Mouse (Mus musculus) forebrain, embryonic 14.5 days (tissue): ENCODE results near the gene Atl3. TPM values are rescaled to one million over a fixed set of nuclear protein-coding genes. Genes with fewer than 3 reads are reported as not detected.

Experiments used
- ATAC-seq: fragments of 200-750 bp; cut with Nextera tagmentation; 2 replicates; pipeline ENCODE4 v1.8.0; 2017; ENCODE audit warnings: mild to moderate bottlenecking, moderate library complexity
- DNase-seq: peaks from one replicate; pipeline ENCODE4 v3.0.0-alpha.2; 2015; ENCODE audit warnings: low spot score
- H3K27ac ChIP-seq: fragments of 300-500 bp; sonication (generic); 2 replicates; pipeline ENCODE4 v1.5.1; 2014; ENCODE audit warnings: low read depth, mild to moderate bottlenecking, control low read depth, low read length, moderate library complexity
- H3K27me3 ChIP-seq: fragments of 300-500 bp; sonication (generic); replicated peaks from 2 replicates; pipeline ENCODE4 v1.6.1; 2014; ENCODE audit warnings: low read length, control low read depth, mixed read lengths; ENCODE audit not compliant: control insufficient read depth, insufficient read depth
- H3K36me3 ChIP-seq: fragments of 300-500 bp; sonication (generic); 2 replicates; pipeline ENCODE4 v1.6.1; 2014; ENCODE audit warnings: low read length, control low read depth; ENCODE audit not compliant: control insufficient read depth, insufficient read depth
- H3K4me1 ChIP-seq: fragments of 300-500 bp; sonication (generic); 2 replicates; pipeline ENCODE4 v1.6.1; 2014; ENCODE audit warnings: antibody characterized with exemption, low read length, control low read depth; ENCODE audit not compliant: control insufficient read depth, insufficient read depth
- H3K4me2 ChIP-seq: fragments of 300-500 bp; sonication (generic); 2 replicates; pipeline ENCODE4 v1.6.1; 2014; ENCODE audit warnings: mild to moderate bottlenecking, control low read depth, low read length
- H3K4me3 ChIP-seq: fragments of 300-500 bp; sonication (generic); 2 replicates; pipeline ENCODE4 v1.5.1; 2014; ENCODE audit warnings: low read depth, low read length, control low read depth
- H3K9ac ChIP-seq: fragments of 300-500 bp; sonication (generic); 2 replicates; pipeline ENCODE4 v1.6.1; 2014; ENCODE audit warnings: mild to moderate bottlenecking, low read length, control low read depth, moderate library complexity
- H3K9me3 ChIP-seq: fragments of 300-500 bp; sonication (generic); replicated peaks from 2 replicates; pipeline ENCODE4 v1.6.1; 2016; ENCODE audit warnings: low read length, control low read depth, mixed read lengths; ENCODE audit not compliant: control insufficient read depth
- WGBS: fragments of 180-500 bp; shearing (Covaris S2); extraction: QIAGEN DNeasy Blood & Tissue Kit; methylation state at CpG from one replicate; pipeline ENCODE4 v1.1.7; 2014; 5-methylcytosine and 5-hydroxymethylcytosine counted together
- polyA plus RNA-seq: library from polyadenylated mRNA; unstranded; fragments of >200 nt; fragmentation: Nextera tagmentation; extraction: Ambion mirVana; gene quantifications from 2 replicates; pipeline ENCODE4 v1.2.1, GENCODE M21; 2014

Gene Atl3
- polyA plus RNA-seq: 5.9 and 7.1 TPM in 2 replicates

GRCm38 (mm10) chr19:7493352-7494186 is at the start of gene Atl3:
TSS of gene Atl3 (plus strand) at chr19:7494040.
- H3K36me3 ChIP-seq: no peaks in the 10 kb centered on the region
- 33% methylated on average over 31 of the region's 31 CpGs for WGBS
- H3K4me1 ChIP-seq: peaks cover 3% of the 10 kb centered on the region
- H3K9ac ChIP-seq: peak within 1 kb of the TSS; percentile 91
- peak within 1 kb of the TSS; percentile 67 for H3K4me3 ChIP-seq
- DNase-seq (no peak), ATAC-seq (no peak)
- peak within 1 kb of the TSS; percentile 75 for H3K4me2 ChIP-seq
- no peaks in the 10 kb centered on the region for H3K27me3 ChIP-seq
- H3K27ac ChIP-seq: peak within 1 kb of the TSS; percentile 97
- no peaks in the 10 kb centered on the region for H3K9me3 ChIP-seq

GRCm38 (mm10) chr19:7445105-7445504 is 48.7 kb upstream of the Atl3 start:
- H3K4me2 ChIP-seq: no peak overlapping the region
- H3K9ac ChIP-seq: no peak overlapping the region
- H3K4me3 ChIP-seq: no peak overlapping the region
- peaks cover 20% of the 10 kb centered on the region for H3K36me3 ChIP-seq
- ATAC-seq: no peak
- no peak for DNase-seq
- 95% methylated on average over 2 of the region's 2 CpGs for WGBS
- H3K4me1 ChIP-seq: no peaks in the 10 kb centered on the region
- H3K9me3 ChIP-seq: no peaks in the 10 kb centered on the region
- no peak overlapping the region for H3K27ac ChIP-seq
- H3K27me3 ChIP-seq: no peaks in the 10 kb centered on the region

GRCm38 (mm10) chr19:7445596-7445995 is 48.2 kb upstream of the Atl3 start:
- WGBS: 90% methylated on average over 1 of the region's 1 CpGs
- no peaks in the 10 kb centered on the region for H3K4me1 ChIP-seq

DNA sequence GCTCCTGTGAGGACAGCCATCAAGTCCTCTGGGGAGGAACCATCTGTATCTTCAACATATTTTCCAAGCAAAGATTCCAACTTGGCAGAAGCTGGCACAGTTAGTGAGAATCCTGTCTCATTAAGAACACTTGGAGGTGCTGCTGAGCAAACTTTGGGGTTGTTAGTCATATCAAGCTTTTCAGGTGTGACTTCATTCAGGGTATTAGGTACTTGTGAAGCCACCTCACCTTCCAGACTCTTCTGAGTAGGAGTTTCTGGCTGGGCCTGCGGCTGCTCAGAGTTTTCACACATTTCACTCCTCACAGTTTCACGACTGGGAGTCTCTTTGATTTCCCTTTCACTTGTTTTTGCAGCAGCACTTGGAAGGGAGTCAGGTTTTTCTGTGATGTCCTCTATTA is 37.0 kb upstream of the Atl3 start:
- Histone ChIP-seq H3K36me3 (peaks cover 20% of the 10 kb centered on the region), H3K4me3 (no peak overlapping the region), H3K4me1 (no peaks in the 10 kb centered on the region), H3K9me3 (no peaks in the 10 kb centered on the region), H3K27me3 (no peaks in the 10 kb centered on the region), H3K4me2 (no peak overlapping the region), H3K9ac (no peak overlapping the region), H3K27ac (no peak overlapping the region)
- WGBS: 87% methylated on average over 2 of the region's 2 CpGs
- ATAC-seq: no peak
- DNase-seq: no peak

More at GRCm38 (mm10) chr19:7445596-7445995, 48.2 kb upstream of the Atl3 start:
- H3K27ac ChIP-seq: no peak overlapping the region
- H3K9me3 ChIP-seq: no peaks in the 10 kb centered on the region
- DNase-seq: no peak
- H3K36me3 ChIP-seq: peaks cover 23% of the 10 kb centered on the region
- no peaks in the 10 kb centered on the region for H3K27me3 ChIP-seq
- H3K9ac ChIP-seq: no peak overlapping the region
- no peak overlapping the region for H3K4me2 ChIP-seq
- no peak overlapping the region for H3K4me3 ChIP-seq
- no peak for ATAC-seq

GRCm38 (mm10) chr19:7458901-7459300 is 34.9 kb upstream of the Atl3 start:
- Histone ChIP-seq H3K4me1 (no peaks in the 10 kb centered on the region), H3K27ac (no peak overlapping the region)
- no peak for ATAC-seq

DNA sequence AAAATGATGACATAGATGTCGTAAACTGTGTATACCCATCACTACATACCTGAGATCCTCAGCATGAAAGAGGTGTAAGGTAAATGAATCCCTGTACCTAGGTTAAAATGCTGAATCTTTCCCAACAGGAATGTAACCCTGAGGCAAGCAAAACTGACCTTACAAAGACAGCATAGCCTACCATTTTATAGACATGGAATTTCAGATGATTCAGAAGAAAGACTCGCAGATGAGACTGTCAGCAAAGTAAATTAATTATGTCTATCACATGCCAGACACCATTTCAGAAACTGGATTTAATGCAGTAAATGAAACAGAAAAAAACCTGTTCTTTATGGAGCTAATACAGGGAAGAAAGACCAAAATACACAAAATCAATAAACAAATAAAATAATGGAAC is 34.5 kb upstream of the Atl3 start:
- ATAC-seq: no peak
- no peak overlapping the region for H3K4me3 ChIP-seq
- no peaks in the 10 kb centered on the region for H3K9me3 ChIP-seq
- 90% methylated on average over 2 of the region's 2 CpGs for WGBS
- no peak overlapping the region for H3K9ac ChIP-seq
- H3K4me2 ChIP-seq: no peak overlapping the region
- peaks cover 22% of the 10 kb centered on the region for H3K36me3 ChIP-seq
- no peaks in the 10 kb centered on the region for H3K27me3 ChIP-seq
- H3K27ac ChIP-seq: no peak overlapping the region
- no peaks in the 10 kb centered on the region for H3K4me1 ChIP-seq
- DNase-seq: no peak

More at GRCm38 (mm10) chr19:7458901-7459300, 34.9 kb upstream of the Atl3 start:
- Histone ChIP-seq H3K27me3 (no peaks in the 10 kb centered on the region), H3K4me2 (no peak overlapping the region), H3K9ac (no peak overlapping the region), H3K9me3 (no peaks in the 10 kb centered on the region), H3K36me3 (peaks cover 22% of the 10 kb centered on the region), H3K4me3 (no peak overlapping the region)
- DNase-seq: no peak

DNA sequence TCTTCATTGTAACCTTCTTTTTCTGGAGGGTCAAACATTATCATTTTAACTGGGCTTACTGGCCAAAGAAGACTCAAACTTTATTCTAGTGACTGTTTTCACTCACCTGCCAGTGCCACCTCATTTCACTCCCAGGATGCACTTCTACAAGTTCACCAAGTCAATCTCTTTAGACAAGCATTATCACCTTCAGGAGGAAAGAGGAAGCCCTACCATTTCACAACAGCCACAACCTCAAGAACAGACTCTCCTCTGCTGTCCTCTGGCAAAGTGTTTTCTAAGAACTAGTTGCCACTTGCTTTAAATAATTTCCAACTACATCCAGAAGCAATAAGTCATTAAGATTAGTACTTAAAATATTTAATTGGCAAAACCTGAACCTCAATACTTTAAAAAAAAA is 25.9 kb upstream of the Atl3 start:
- Histone ChIP-seq H3K27ac (no peak overlapping the region), H3K9me3 (no peaks in the 10 kb centered on the region), H3K4me3 (no peak overlapping the region), H3K4me2 (no peak overlapping the region), H3K4me1 (0 out of 2 replicates have a peak, but pooled peaks cover 5% of the 10 kb centered on the region), H3K27me3 (no peaks in the 10 kb centered on the region), H3K36me3 (peaks cover 24% of the 10 kb centered on the region; the same call in 1 of the 2 replicates), H3K9ac (no peak overlapping the region)
- DNase-seq (no peak), ATAC-seq (no peak)

DNA sequence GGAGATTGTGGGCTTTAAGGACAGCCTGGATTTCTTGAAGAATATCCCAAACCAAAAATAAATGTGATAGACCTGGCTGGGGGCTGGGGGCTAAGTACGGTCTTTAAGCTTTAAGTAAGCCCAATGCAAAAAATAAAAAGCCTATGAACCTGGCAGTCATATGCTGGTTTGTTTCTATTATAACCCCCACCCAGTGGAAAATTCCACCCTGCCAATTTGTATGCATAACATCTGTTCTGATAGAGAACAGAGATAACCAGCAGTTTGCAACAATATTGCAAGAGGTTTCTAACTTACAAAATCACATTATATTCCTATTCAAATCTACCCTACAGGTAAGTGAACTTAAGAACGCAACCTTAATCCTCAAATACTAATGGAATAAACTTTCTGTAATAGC is 23.2 kb upstream of the Atl3 start:
- no peak overlapping the region for H3K9ac ChIP-seq
- H3K4me3 ChIP-seq: no peak overlapping the region
- no peaks in the 10 kb centered on the region for H3K27me3 ChIP-seq
- H3K27ac ChIP-seq: no peak overlapping the region
- 0 out of 2 replicates have a peak, but pooled peaks cover 5% of the 10 kb centered on the region for H3K4me1 ChIP-seq
- WGBS: 93% methylated on average over 2 of the region's 2 CpGs
- ATAC-seq (no peak), DNase-seq (no peak)
- peaks cover 37% of the 10 kb centered on the region; the same call in 1 of the 2 replicates for H3K36me3 ChIP-seq
- H3K9me3 ChIP-seq: no peaks in the 10 kb centered on the region
- no peak overlapping the region for H3K4me2 ChIP-seq

- no peaks in the 10 kb centered on the region for H3K27me3 ChIP-seq
- peaks cover 7% of the 10 kb centered on the region for H3K4me1 ChIP-seq
- WGBS: 93% methylated on average over 3 of the region's 3 CpGs
- H3K27ac ChIP-seq: no peak overlapping the region
- ATAC-seq (no peak), DNase-seq (no peak)
- peak overlapping the region; percentile 77 for H3K4me2 ChIP-seq
- no peaks in the 10 kb centered on the region for H3K9me3 ChIP-seq
- no peaks in the 10 kb centered on the region for H3K36me3 ChIP-seq
- H3K9ac ChIP-seq: no peak overlapping the region
- H3K4me3 ChIP-seq: no peak overlapping the region
These were observed 14.0 kb upstream of the Atl3 start for GRCm38 (mm10) chr19:7479751-7480248.
